Mouse (Mus musculus) natural killer cell, adult 2 months (primary cell): ENCODE results near the gene Rdx.

Experiments
- DNase-seq, 2 experiments: peaks; one replicate each; pipeline ENCODE4 v3.0.0; 2022; ENCODE audit warnings: low spot score in 2 of 2

Rdx gene

GRCm38 (mm10) chr9:52047129-52047820, at the start of gene Rdx:
Rdx (plus strand) TSS chr9:52047173.
- DNase-seq = no peak

- DNase-seq = no peak
These were observed 43.5 kb upstream of the Rdx start for GRCm38 (mm10) chr9:52003501-52003900.

GRCm38 (mm10) chr9:52007341-52007740, 39.6 kb upstream of the Rdx start:
- DNase-seq = no peak

GRCm38 (mm10) chr9:52008511-52008910, 38.5 kb upstream of the Rdx start:
- no peak for DNase-seq

GRCm38 (mm10) chr9:52012311-52012710, 34.7 kb upstream of the Rdx start:
- DNase-seq = no peak

- no peak for DNase-seq
These were observed 34.1 kb upstream of the Rdx start for GRCm38 (mm10) chr9:52012781-52013436.

GRCm38 (mm10) chr9:52013900-52014455, 33.0 kb upstream of the Rdx start:
- DNase-seq = no peak

GRCm38 (mm10) chr9:52017091-52017490, 29.9 kb upstream of the Rdx start:
- no peak for DNase-seq

- DNase-seq = no peak
These were observed 29.1 kb upstream of the Rdx start for GRCm38 (mm10) chr9:52017824-52018223.

- no peak for DNase-seq
These were observed 28.5 kb upstream of the Rdx start for GRCm38 (mm10) chr9:52018505-52018904.

- no peak for DNase-seq
These were observed 19.5 kb upstream of the Rdx start for GRCm38 (mm10) chr9:52027257-52028020.

GRCm38 (mm10) chr9:52028521-52029405, 18.2 kb upstream of the Rdx start:
- no peak for DNase-seq

GRCm38 (mm10) chr9:52031501-52031900, 15.5 kb upstream of the Rdx start:
- DNase-seq = no peak

- DNase-seq = no peak
These were observed 9.5 kb upstream of the Rdx start for GRCm38 (mm10) chr9:52037493-52037892.

- DNase-seq = no peak
These were observed 5.3 kb upstream of the Rdx start for GRCm38 (mm10) chr9:52041657-52042056.

- DNase-seq = no peak
These were observed 287 bp upstream of the Rdx start for GRCm38 (mm10) chr9:52046686-52047085.

- DNase-seq = peak; percentile 42 to 68
These were observed 1.1 kb downstream of the Rdx start for GRCm38 (mm10) chr9:52047821-52048649.

GRCm38 (mm10) chr9:52048650-52049081, 1.7 kb downstream of the Rdx start:
- DNase-seq = peak; percentile 16 to 19

GRCm38 (mm10) chr9:52049605-52050004, 2.6 kb downstream of the Rdx start:
- DNase-seq = no peak

- no peak for DNase-seq
These were observed 3.4 kb downstream of the Rdx start for GRCm38 (mm10) chr9:52050361-52050760.
